Mouse (Mus musculus): Measurements from ENCODE around the gene Fabp2.

DNA sequence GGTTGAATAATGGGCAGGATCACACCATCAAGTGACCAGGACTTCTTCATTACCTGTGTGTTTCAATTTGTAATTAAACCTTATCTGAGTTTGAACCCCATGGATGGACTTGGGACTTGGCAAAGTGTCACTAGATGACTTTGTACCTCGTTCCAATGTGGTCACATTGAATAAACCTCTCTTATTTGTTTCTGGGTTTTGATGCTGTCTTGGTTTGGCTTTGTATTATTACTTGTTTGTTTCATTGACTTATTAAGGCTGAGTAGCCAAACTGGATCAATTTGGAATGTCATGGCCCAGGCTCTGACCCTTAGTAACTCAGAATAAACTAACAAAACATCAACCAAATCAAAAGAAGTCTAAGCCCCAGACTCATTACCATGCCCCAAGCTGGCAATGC, 23.3 kb upstream of the Fabp2 start:
- no peak for TF ChIP-seq GATA1 (IDR thresholded peaks at IDR 0.05; ENCODE audit: borderline replicate concordance, low read length)
- no peak for TF ChIP-seq FLI1 (IDR thresholded peaks at IDR 0.05; ENCODE audit: low read length)

All from megakaryocyte, embryonic 14.5 days (primary cell).